Mouse (Mus musculus): Measurements from ENCODE around the gene Snx9. TPM values are rescaled to one million over a fixed set of nuclear protein-coding genes. Genes with fewer than 3 reads are reported as not detected.

Snx9 gene
- polyA plus RNA-seq, 2 experiments = 9.4 to 11.6 TPM

- H3K36me3 ChIP-seq (replicated peaks; ENCODE audit: control insufficient read depth, insufficient read depth, low read depth) = no peaks in the 10 kb centered on the region
- H3K9ac ChIP-seq (replicated peaks) = no peak overlapping the region
- H3K4me1 ChIP-seq (replicated peaks; ENCODE audit: control insufficient read depth in 2 of 2, insufficient read depth in 2 of 2, low read length in 1 of 2) = peaks cover 5 to 19% of the 10 kb centered on the region in 2 experiments
- no peak overlapping the region for H3K4me3 ChIP-seq (ENCODE audit: insufficient read depth in 1 of 2, low read depth in 2 of 2, low read length in 2 of 2)
- ATAC-seq (ENCODE audit: insufficient read depth) = no peak
- no peak for TF ChIP-seq EP300 (IDR thresholded peaks at IDR 0.05; ENCODE audit: low read depth)
- TF ChIP-seq CTCF (IDR thresholded peaks at IDR 0.05; ENCODE audit: low read depth) = no peak
- DNase-seq (ENCODE audit: low read depth in 3 of 3, low spot score in 3 of 3) = no peak
- no peak overlapping the region for H3K4me2 ChIP-seq (ENCODE audit: low read depth)
- no peak overlapping the region for H3K27ac ChIP-seq
- H3K9me3 ChIP-seq (ENCODE audit: control insufficient read depth, low read length) = no peaks in the 10 kb centered on the region
- H3K27me3 ChIP-seq (ENCODE audit: control insufficient read depth, insufficient read depth, low read length) = no peaks in the 10 kb centered on the region
- 74% methylated on average over 5 of the region's 5 CpGs for WGBS (ENCODE audit: insufficient replicate concordance)
Observed at GRCm38 (mm10) chr17:5870002-5870401, 28.9 kb downstream of the Snx9 start.

GRCm38 (mm10) chr17:5870696-5871095, 29.6 kb downstream of the Snx9 start:
- Histone ChIP-seq H3K4me1 (replicated peaks; ENCODE audit: control insufficient read depth in 2 of 2, insufficient read depth in 2 of 2, low read length in 1 of 2) (peaks cover 5 to 25% of the 10 kb centered on the region in 2 experiments), H3K27ac (no peak overlapping the region), H3K9me3 (ENCODE audit: control insufficient read depth, low read length) (no peaks in the 10 kb centered on the region), H3K9ac (replicated peaks) (no peak overlapping the region), H3K27me3 (ENCODE audit: control insufficient read depth, insufficient read depth, low read length) (no peaks in the 10 kb centered on the region), H3K4me2 (ENCODE audit: low read depth) (no peak overlapping the region), H3K4me3 (ENCODE audit: insufficient read depth in 1 of 2, low read depth in 2 of 2, low read length in 2 of 2) (no peak overlapping the region), H3K36me3 (replicated peaks; ENCODE audit: control insufficient read depth, insufficient read depth, low read depth) (no peaks in the 10 kb centered on the region)
- ATAC-seq (ENCODE audit: insufficient read depth) (no peak), DNase-seq (ENCODE audit: low read depth in 3 of 3, low spot score in 3 of 3) (no peak)
- 82% methylated on average over 11 of the region's 11 CpGs for WGBS (ENCODE audit: insufficient replicate concordance)
- TF ChIP-seq EP300 (IDR thresholded peaks at IDR 0.05; ENCODE audit: low read depth) (no peak), CTCF (IDR thresholded peaks at IDR 0.05; ENCODE audit: low read depth) (no peak)

GRCm38 (mm10) chr17:5872506-5872905, 31.4 kb downstream of the Snx9 start:
- Histone ChIP-seq H3K4me3 (ENCODE audit: insufficient read depth in 1 of 2, low read depth in 2 of 2, low read length in 2 of 2) (no peak overlapping the region), H3K9me3 (ENCODE audit: control insufficient read depth, low read length) (no peaks in the 10 kb centered on the region), H3K36me3 (replicated peaks; ENCODE audit: control insufficient read depth, insufficient read depth, low read depth) (no peaks in the 10 kb centered on the region), H3K27me3 (ENCODE audit: control insufficient read depth, insufficient read depth, low read length) (no peaks in the 10 kb centered on the region), H3K4me2 (ENCODE audit: low read depth) (no peak overlapping the region), H3K9ac (replicated peaks) (no peak overlapping the region), H3K27ac (no peak overlapping the region), H3K4me1 (replicated peaks; ENCODE audit: control insufficient read depth in 2 of 2, insufficient read depth in 2 of 2, low read length in 1 of 2) (peaks cover 5 to 25% of the 10 kb centered on the region in 2 experiments)
- WGBS (ENCODE audit: insufficient replicate concordance) = 67% methylated on average over 12 of the region's 12 CpGs
- DNase-seq (ENCODE audit: low read depth in 3 of 3, low spot score in 3 of 3) = no peak
- no peak for TF ChIP-seq CTCF (IDR thresholded peaks at IDR 0.05; ENCODE audit: low read depth)
- ATAC-seq (ENCODE audit: insufficient read depth) = no peak

GRCm38 (mm10) chr17:5874565-5874964, 33.4 kb downstream of the Snx9 start:
- Histone ChIP-seq H3K27me3 (ENCODE audit: control insufficient read depth, insufficient read depth, low read length) (no peaks in the 10 kb centered on the region), H3K27ac (no peak overlapping the region), H3K36me3 (replicated peaks; ENCODE audit: control insufficient read depth, insufficient read depth, low read depth) (no peaks in the 10 kb centered on the region), H3K4me3 (ENCODE audit: insufficient read depth in 1 of 2, low read depth in 2 of 2, low read length in 2 of 2) (no peak overlapping the region), H3K9me3 (ENCODE audit: control insufficient read depth, low read length) (no peaks in the 10 kb centered on the region), H3K4me1 (replicated peaks; ENCODE audit: control insufficient read depth in 2 of 2, insufficient read depth in 2 of 2, low read length in 1 of 2) (peaks cover 5 to 14% of the 10 kb centered on the region in 2 experiments), H3K4me2 (ENCODE audit: low read depth) (no peak overlapping the region), H3K9ac (replicated peaks) (no peak overlapping the region)
- DNase-seq (ENCODE audit: low read depth in 3 of 3, low spot score in 3 of 3) = no peak
- 69% methylated on average over 1 of the region's 1 CpGs for WGBS (ENCODE audit: insufficient replicate concordance)
- TF ChIP-seq EP300 (IDR thresholded peaks at IDR 0.05; ENCODE audit: low read depth) (no peak), CTCF (IDR thresholded peaks at IDR 0.05; ENCODE audit: low read depth) (no peak)
- no peak for ATAC-seq (ENCODE audit: insufficient read depth)

- no peaks in the 10 kb centered on the region for H3K9me3 ChIP-seq (ENCODE audit: control insufficient read depth, low read length)
- H3K27me3 ChIP-seq (ENCODE audit: control insufficient read depth, insufficient read depth, low read length) = no peaks in the 10 kb centered on the region
- WGBS (ENCODE audit: insufficient replicate concordance) = 73% methylated on average over 10 of the region's 10 CpGs
Observed at GRCm38 (mm10) chr17:5877611-5878157, 36.6 kb downstream of the Snx9 start.

More at GRCm38 (mm10) chr17:5877611-5878157, 36.6 kb downstream of the Snx9 start:
- no peak overlapping the region for H3K4me2 ChIP-seq (ENCODE audit: low read depth)
- ATAC-seq (ENCODE audit: insufficient read depth) (no peak), DNase-seq (ENCODE audit: low read depth in 3 of 3, low spot score in 3 of 3) (no peak)
- no peak overlapping the region for H3K4me3 ChIP-seq (ENCODE audit: insufficient read depth in 1 of 2, low read depth in 2 of 2, low read length in 2 of 2)
- H3K36me3 ChIP-seq (replicated peaks; ENCODE audit: control insufficient read depth, insufficient read depth, low read depth) = no peaks in the 10 kb centered on the region
- peaks cover 5 to 14% of the 10 kb centered on the region in 2 experiments for H3K4me1 ChIP-seq (replicated peaks; ENCODE audit: control insufficient read depth in 2 of 2, insufficient read depth in 2 of 2, low read length in 1 of 2)
- H3K9ac ChIP-seq (replicated peaks) = no peak overlapping the region
- no peak overlapping the region for H3K27ac ChIP-seq
- TF ChIP-seq EP300 (IDR thresholded peaks at IDR 0.05; ENCODE audit: low read depth) = no peak
- TF ChIP-seq CTCF (IDR thresholded peaks at IDR 0.05; ENCODE audit: low read depth) = no peak

All from liver, embryonic 14.5 days (tissue).